10 mouse cellular contexts compared by ENCODE assay signal in the genomic region with DNA sequence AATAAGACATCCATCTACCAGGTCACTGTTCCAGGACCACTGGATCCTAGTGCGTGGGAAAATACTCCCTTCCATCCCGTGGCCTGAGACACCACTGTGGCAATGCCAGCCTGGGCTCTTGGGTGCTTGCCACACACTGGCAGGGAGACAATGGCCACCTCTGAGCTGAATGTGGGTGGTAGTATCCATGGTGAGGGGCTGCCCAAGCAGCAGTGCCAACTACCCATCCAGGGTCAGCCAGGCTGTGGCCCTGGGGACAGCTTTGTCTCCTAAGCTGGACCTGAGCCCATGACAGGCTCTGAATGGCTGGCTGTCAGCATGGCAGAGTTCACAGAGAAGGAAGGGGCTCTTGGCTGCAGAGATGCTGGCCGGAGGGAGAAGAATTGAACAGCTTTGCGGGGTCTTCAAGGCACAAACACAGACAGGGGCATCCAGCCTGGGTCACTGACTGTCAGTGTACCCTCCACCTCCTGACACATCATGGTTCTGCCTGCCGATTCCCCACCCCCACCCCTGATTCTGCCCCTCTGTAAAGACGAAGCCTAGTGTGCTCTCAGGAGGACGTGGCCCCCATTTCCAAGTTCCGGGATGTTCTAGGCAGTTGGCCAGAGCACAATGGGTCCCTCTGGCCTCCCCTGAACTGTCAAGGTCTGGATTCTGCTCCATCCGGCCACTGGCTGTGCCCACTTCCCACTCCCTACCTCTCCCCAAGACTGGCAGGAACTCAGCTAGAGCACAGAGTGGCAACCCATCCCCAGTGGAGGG. TPM values are rescaled to one million over a fixed set of nuclear protein-coding genes. Genes with fewer than 3 reads are reported as not detected.
DNase-seq lines count a peak whose midpoint lies in the region; ATAC-seq lines count a peak whose summit lies in the region.
"Had no signal": no experiment of that assay in that cellular context is flagged by ENCODE, and none has a peak within 500 bp of the region (broad histone marks: within the 10 kb centered on the region; RNA-seq: fewer than 3 reads in every experiment).

No protein-coding gene starts in this region.

- peak overlapping the region; percentile 9; the same call in 1 of the 2 replicates for H3K27ac ChIP-seq in hindbrain, embryonic 14.5 days
- H3K27ac ChIP-seq in limb, embryonic 12.5 days: no peak overlapping the region

- H3K9ac ChIP-seq in hindbrain, embryonic 14.5 days: 0 out of 2 replicates have a peak overlapping the region, but pooled peaks have one; percentile 24
- 0 out of 2 replicates have a peak overlapping the region, but pooled peaks have one; percentile 14 for H3K9ac ChIP-seq in limb, embryonic 12.5 days (replicated peaks)

- no peaks in the 10 kb centered on the region for H3K36me3 ChIP-seq in hindbrain, embryonic 14.5 days (replicated peaks; ENCODE audit: control insufficient read depth, insufficient read depth)
- H3K36me3 ChIP-seq in limb, embryonic 12.5 days: no peaks in the 10 kb centered on the region

- peak; percentile 90 for ATAC-seq in hindbrain, embryonic 14.5 days (ENCODE audit: low FRiP score)
- no peak for ATAC-seq in limb, embryonic 12.5 days (ENCODE audit: insufficient number of reproducible peaks, insufficient read depth, low FRiP score, low TSS enrichment, low read depth)
- ATAC-seq: inflammation-experienced regulatory T-cells, adult 6 months had no signal

- H3K9me3 ChIP-seq in hindbrain, embryonic 14.5 days (ENCODE audit: control insufficient read depth, low read length): no peaks in the 10 kb centered on the region
- H3K9me3 ChIP-seq in limb, embryonic 12.5 days: peaks cover 2% of the 10 kb centered on the region; the same call in 1 of the 2 replicates

- no peaks in the 10 kb centered on the region for H3K4me1 ChIP-seq in hindbrain, embryonic 14.5 days (replicated peaks; ENCODE audit: control insufficient read depth, insufficient read depth, low read length)
- H3K4me1 ChIP-seq in limb, embryonic 12.5 days (replicated peaks): no peaks in the 10 kb centered on the region

- no peaks in the 10 kb centered on the region for H3K27me3 ChIP-seq in hindbrain, embryonic 14.5 days (ENCODE audit: control insufficient read depth, insufficient read depth, low read length)
- no peaks in the 10 kb centered on the region for H3K27me3 ChIP-seq in limb, embryonic 12.5 days

- no peak overlapping the region for H3K4me2 ChIP-seq in hindbrain, embryonic 14.5 days (replicated peaks)
- no peak overlapping the region for H3K4me2 ChIP-seq in limb, embryonic 12.5 days

- DNase-seq in Muller cell, postnatal 12 days (ENCODE audit: inconsistent ontology term): peak; percentile 51
- peak; percentile 32 for DNase-seq in cerebellum, adult 8-10 months
- peak; percentile 69 for DNase-seq in hindbrain, embryonic 14.5 days (ENCODE audit: low spot score)
- DNase-seq in embryo, embryonic 9.5 days (ENCODE audit: extremely low spot score): no peak
- DNase-seq in MN1 (ENCODE audit: low spot score): no peak
- DNase-seq in kidney, adult 18-20 months: no peak
- DNase-seq in embryo, embryonic 10 days (ENCODE audit: low spot score): no peak

- 54% methylated on average over 9 of the region's 9 CpGs for WGBS in hindbrain, embryonic 14.5 days
- 78% methylated on average over 9 of the region's 9 CpGs for WGBS in limb, embryonic 12.5 days

- H3K4me3 ChIP-seq in hindbrain, embryonic 14.5 days (replicated peaks; ENCODE audit: low read length): no peak overlapping the region
- H3K4me3 ChIP-seq in limb, embryonic 12.5 days (replicated peaks): no peak overlapping the region

RNA-seq across cellular contexts. Expression of a gene that starts 21.9 kb away (rescaled TPM):
- polyA plus RNA-seq in hindbrain, embryonic 14.5 days (2014; fragmentation: Nextera tagmentation; extraction: Ambion mirVana): 0.61 TPM in 1 of 2 replicates, not detected in the other
- polyA plus RNA-seq in limb, embryonic 12.5 days (2016; fragmentation: Nextera tagmentation; extraction: Ambion mirVana): 0.36 TPM in 1 of 2 replicates, not detected in the other
- polyA plus RNA-seq: lung, embryonic 16.5 days had no signal

RNA-seq across cellular contexts. Expression of a gene that starts 37.6 kb away (rescaled TPM):
- polyA plus RNA-seq in hindbrain, embryonic 14.5 days (2014; fragmentation: Nextera tagmentation; extraction: Ambion mirVana): 22.9 and 23.4 TPM in 2 replicates
- polyA plus RNA-seq in limb, embryonic 12.5 days (2016; fragmentation: Nextera tagmentation; extraction: Ambion mirVana): 14.4 and 17.0 TPM in 2 replicates

Comparison
In these comparisons a context has a peak if more than half of its experiments do, and no peak if none do; other contexts are left out.
1. DNase-seq: peak in Muller cell, postnatal 12 days (single experiment), cerebellum, adult 8-10 months (single experiment) and hindbrain, embryonic 14.5 days (single experiment); none in embryo, embryonic 9.5 days (single experiment), MN1 (single experiment), kidney, adult 18-20 months (single experiment) and embryo, embryonic 10 days (single experiment).